Mouse (Mus musculus) heart, adult 2 months (tissue): ENCODE data around the gene Tmem222.

Experiments
- CTCF ChIP-seq: fragments of 200-600 bp; IDR thresholded peaks from 2 replicates; pipeline ENCODE4 v1.8.1; 2022; ENCODE audit warnings: antibody characterized with exemption, mild to moderate bottlenecking, moderate library complexity
- EP300 ChIP-seq: fragments of 200-500 bp; IDR thresholded peaks from 2 replicates; pipeline ENCODE4 v1.6.1; 2011; ENCODE audit warnings: low read depth, low read length, control low read depth; ENCODE audit not compliant: insufficient read depth
- POLR2A ChIP-seq: fragments of 200-500 bp; IDR thresholded peaks from 2 replicates; pipeline ENCODE4 v1.6.1; 2011; ENCODE audit warnings: mild to moderate bottlenecking, low read depth, low read length, control low read depth; ENCODE audit not compliant: insufficient read depth

- TF ChIP-seq POLR2A (no peak), EP300 (0 out of 2 replicates have a peak, but pooled peaks have one; percentile 26), CTCF (peak; percentile 96)
Measured at GRCm38 (mm10) chr4:133217641-133218040, 60.0 kb downstream of the Tmem222 start.
